Mouse (Mus musculus) lung, postnatal 0 days (tissue): ENCODE data around the gene Mb21d2.

Experiments used
- CTCF ChIP-seq: IDR thresholded peaks from 2 replicates; pipeline ENCODE4 v1.5.1; 2016; ENCODE audit warnings: antibody characterized with exemption, mild to moderate bottlenecking
- EP300 ChIP-seq: IDR thresholded peaks from 2 replicates; pipeline ENCODE4 v1.6.1; 2016; ENCODE audit warnings: antibody characterized with exemption, mild to moderate bottlenecking, control low read depth

GRCm38 (mm10) chr16:28850881-28851280 lies 78.6 kb downstream of the Mb21d2 start:
- TF ChIP-seq CTCF (no peak), EP300 (no peak)
